Mouse (Mus musculus): ENCODE measurements around the gene Acsm1. TPM values are rescaled to one million over a fixed set of nuclear protein-coding genes. Genes with fewer than 3 reads are reported as not detected.
"Not testable (repeated sequence)": the region's sequence is repeated elsewhere in the genome, so short reads cannot be mapped to it uniquely, and the experiment has no call there.

Acsm1 gene
- polyA plus RNA-seq (2015; fragmentation: Nextera tagmentation; extraction: Ambion mirVana): not detected in 2 replicates

- Histone ChIP-seq H3K9ac (ENCODE audit: low read depth, low read length) (no peak within 1 kb of the TSS), H3K4me2 (ENCODE audit: low read length) (no peak within 1 kb of the TSS), H3K36me3 (ENCODE audit: control insufficient read depth, insufficient read depth, low read length) (no peaks in the 10 kb centered on the region), H3K9me3 (replicated peaks; ENCODE audit: control insufficient read depth, low read length, poor library complexity, severe bottlenecking) (no peaks in the 10 kb centered on the region), H3K27ac (ENCODE audit: low read length) (no peak within 1 kb of the TSS), H3K4me1 (ENCODE audit: control insufficient read depth, insufficient read depth, low read length) (no peaks in the 10 kb centered on the region), H3K27me3 (ENCODE audit: control insufficient read depth, insufficient read depth, low read depth, low read length) (no peaks in the 10 kb centered on the region), H3K4me3 (ENCODE audit: low read depth, low read length) (no peak within 1 kb of the TSS)
- ATAC-seq: no peak
- 84% methylated on average over 5 of the region's 5 CpGs for WGBS
These were observed at the start of gene Acsm1 for GRCm38 (mm10) chr7:119606664-119607076. Gene Acsm1 (plus strand): TSS chr7:119607026.

DNA sequence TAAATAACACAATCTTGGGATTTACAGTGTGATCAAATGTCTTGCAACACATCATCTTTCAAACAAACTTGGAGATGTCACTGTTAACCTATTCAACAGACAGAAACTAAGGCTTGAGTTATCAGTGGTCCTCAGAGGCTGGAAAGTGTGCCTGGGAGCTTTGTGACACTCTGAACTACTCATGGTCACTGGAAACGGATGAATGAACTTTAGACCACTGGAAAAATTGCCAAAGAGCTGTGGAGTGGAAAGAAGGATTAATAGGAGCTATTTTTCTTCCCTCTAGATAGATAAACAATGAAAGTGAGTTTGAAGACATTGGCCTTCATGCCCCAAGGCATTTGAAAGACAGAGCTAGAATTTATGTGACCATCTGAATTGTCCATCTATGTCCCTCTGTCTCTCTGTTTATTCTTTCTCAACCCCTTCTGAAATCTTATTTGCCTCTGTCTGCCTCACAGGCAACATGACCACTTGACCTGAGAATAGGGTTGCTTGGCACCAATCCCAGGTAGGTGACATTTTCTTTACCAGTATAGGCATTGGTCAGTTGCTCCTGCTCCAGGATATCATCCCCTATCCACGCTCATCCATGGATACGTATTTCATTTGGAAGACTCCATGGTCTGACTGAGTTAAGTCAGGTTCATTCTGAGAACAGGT is 46.9 kb upstream of the Acsm1 start:
- Histone ChIP-seq H3K27ac (ENCODE audit: low read length) (no peak overlapping the region), H3K9me3 (replicated peaks; ENCODE audit: control insufficient read depth, low read length, poor library complexity, severe bottlenecking) (no peaks in the 10 kb centered on the region), H3K4me1 (ENCODE audit: control insufficient read depth, insufficient read depth, low read length) (no peaks in the 10 kb centered on the region), H3K4me2 (ENCODE audit: low read length) (no peak overlapping the region), H3K27me3 (ENCODE audit: control insufficient read depth, insufficient read depth, low read depth, low read length) (no peaks in the 10 kb centered on the region), H3K36me3 (ENCODE audit: control insufficient read depth, insufficient read depth, low read length) (no peaks in the 10 kb centered on the region), H3K4me3 (ENCODE audit: low read depth, low read length) (no peak overlapping the region), H3K9ac (ENCODE audit: low read depth, low read length) (no peak overlapping the region)
- no peak for ATAC-seq
- 84% methylated on average over 3 of the region's 3 CpGs for WGBS

GRCm38 (mm10) chr7:119560452-119560835 is 46.4 kb upstream of the Acsm1 start:
- Histone ChIP-seq H3K9me3 (replicated peaks; ENCODE audit: control insufficient read depth, low read length, poor library complexity, severe bottlenecking) (no peaks in the 10 kb centered on the region), H3K4me3 (ENCODE audit: low read depth, low read length) (no peak overlapping the region), H3K27me3 (ENCODE audit: control insufficient read depth, insufficient read depth, low read depth, low read length) (no peaks in the 10 kb centered on the region), H3K36me3 (ENCODE audit: control insufficient read depth, insufficient read depth, low read length) (no peaks in the 10 kb centered on the region), H3K4me1 (ENCODE audit: control insufficient read depth, insufficient read depth, low read length) (no peaks in the 10 kb centered on the region), H3K27ac (ENCODE audit: low read length) (no peak overlapping the region), H3K9ac (ENCODE audit: low read depth, low read length) (no peak overlapping the region), H3K4me2 (ENCODE audit: low read length) (no peak overlapping the region)
- ATAC-seq: no peak
- WGBS: 85% methylated on average over 3 of the region's 3 CpGs

- Histone ChIP-seq H3K9ac (ENCODE audit: low read depth, low read length) (no peak overlapping the region), H3K4me1 (ENCODE audit: control insufficient read depth, insufficient read depth, low read length) (no peaks in the 10 kb centered on the region), H3K36me3 (ENCODE audit: control insufficient read depth, insufficient read depth, low read length) (no peaks in the 10 kb centered on the region), H3K9me3 (replicated peaks; ENCODE audit: control insufficient read depth, low read length, poor library complexity, severe bottlenecking) (no peaks in the 10 kb centered on the region), H3K27me3 (ENCODE audit: control insufficient read depth, insufficient read depth, low read depth, low read length) (no peaks in the 10 kb centered on the region), H3K27ac (ENCODE audit: low read length) (no peak overlapping the region), H3K4me3 (ENCODE audit: low read depth, low read length) (no peak overlapping the region), H3K4me2 (ENCODE audit: low read length) (no peak overlapping the region)
- WGBS: 52% methylated on average over 4 of the region's 4 CpGs
- ATAC-seq: no peak
These were observed 45.4 kb upstream of the Acsm1 start for GRCm38 (mm10) chr7:119561441-119561840.

- not testable (repeated sequence) for ATAC-seq; H3K9ac ChIP-seq (ENCODE audit: low read depth, low read length); H3K36me3 ChIP-seq (ENCODE audit: control insufficient read depth, insufficient read depth, low read length); H3K27me3 ChIP-seq (ENCODE audit: control insufficient read depth, insufficient read depth, low read depth, low read length); H3K4me2 ChIP-seq (ENCODE audit: low read length); H3K9me3 ChIP-seq (replicated peaks; ENCODE audit: control insufficient read depth, low read length, poor library complexity, severe bottlenecking); H3K27ac ChIP-seq (ENCODE audit: low read length); H3K4me3 ChIP-seq (ENCODE audit: low read depth, low read length); H3K4me1 ChIP-seq (ENCODE audit: control insufficient read depth, insufficient read depth, low read length)
- WGBS: 89% methylated on average over 2 of the region's 2 CpGs
These were observed 44.4 kb upstream of the Acsm1 start for GRCm38 (mm10) chr7:119562476-119562875.

DNA sequence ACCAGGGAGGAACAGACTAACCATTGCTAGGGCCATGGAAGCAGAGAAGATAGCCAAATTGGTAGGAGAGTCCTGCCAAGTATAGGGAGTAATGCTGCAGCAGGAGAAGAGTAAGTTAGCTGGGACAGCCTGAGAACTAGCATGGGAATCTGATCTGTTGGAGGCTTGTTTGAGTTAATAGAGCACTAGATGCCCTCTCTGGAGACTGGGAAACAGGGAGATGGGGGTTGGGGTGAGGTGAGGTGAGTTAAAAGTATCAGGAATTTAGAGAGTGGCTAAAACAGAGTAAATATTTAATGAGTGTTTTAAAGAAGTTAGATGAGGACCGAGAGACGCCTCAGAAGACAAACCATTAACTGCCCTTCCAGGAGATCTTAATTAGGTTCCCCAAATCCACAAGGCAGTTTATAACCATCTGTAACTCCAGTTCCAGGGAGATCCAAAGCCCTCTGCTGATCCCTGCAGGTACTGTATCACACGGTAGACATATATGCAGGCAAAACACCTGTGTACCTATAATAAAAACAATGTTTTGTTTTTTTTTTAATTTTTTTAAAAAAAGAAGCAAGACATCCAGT is 12.2 kb upstream of the Acsm1 start:
- Histone ChIP-seq H3K4me2 (ENCODE audit: low read length) (no peak overlapping the region), H3K27ac (ENCODE audit: low read length) (no peak overlapping the region), H3K4me3 (ENCODE audit: low read depth, low read length) (no peak overlapping the region), H3K36me3 (ENCODE audit: control insufficient read depth, insufficient read depth, low read length) (no peaks in the 10 kb centered on the region), H3K4me1 (ENCODE audit: control insufficient read depth, insufficient read depth, low read length) (no peaks in the 10 kb centered on the region), H3K9me3 (replicated peaks; ENCODE audit: control insufficient read depth, low read length, poor library complexity, severe bottlenecking) (no peaks in the 10 kb centered on the region), H3K9ac (ENCODE audit: low read depth, low read length) (no peak overlapping the region), H3K27me3 (ENCODE audit: control insufficient read depth, insufficient read depth, low read depth, low read length) (no peaks in the 10 kb centered on the region)
- no peak for ATAC-seq
- 84% methylated on average over 3 of the region's 3 CpGs for WGBS

- 19% methylated on average over 1 of the region's 1 CpGs for WGBS
These were observed 11.5 kb upstream of the Acsm1 start for GRCm38 (mm10) chr7:119595306-119595705.

DNA sequence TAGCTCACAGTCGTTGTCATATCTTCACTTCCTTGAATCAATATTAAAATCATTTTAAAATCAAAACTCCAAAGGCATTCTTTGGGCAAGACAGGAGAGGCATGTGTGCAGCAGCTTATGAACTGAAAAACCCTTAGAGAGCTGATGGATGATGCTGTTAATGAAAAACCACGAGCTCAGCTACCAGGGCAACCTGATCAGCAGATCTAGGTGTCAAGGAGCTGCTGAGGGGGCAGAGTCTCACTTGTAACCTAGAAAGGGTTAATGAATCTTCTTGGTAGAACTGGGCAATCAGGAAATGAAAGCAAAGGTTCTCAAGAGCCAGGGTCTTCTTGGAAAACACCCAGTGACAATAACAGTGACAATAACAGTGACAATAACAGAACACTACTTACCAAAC is 10.3 kb upstream of the Acsm1 start:
- Histone ChIP-seq H3K27ac (ENCODE audit: low read length) (no peak overlapping the region), H3K4me2 (ENCODE audit: low read length) (no peak overlapping the region), H3K27me3 (ENCODE audit: control insufficient read depth, insufficient read depth, low read depth, low read length) (no peaks in the 10 kb centered on the region), H3K4me3 (ENCODE audit: low read depth, low read length) (no peak overlapping the region), H3K36me3 (ENCODE audit: control insufficient read depth, insufficient read depth, low read length) (no peaks in the 10 kb centered on the region), H3K4me1 (ENCODE audit: control insufficient read depth, insufficient read depth, low read length) (no peaks in the 10 kb centered on the region), H3K9me3 (replicated peaks; ENCODE audit: control insufficient read depth, low read length, poor library complexity, severe bottlenecking) (no peaks in the 10 kb centered on the region), H3K9ac (ENCODE audit: low read depth, low read length) (no peak overlapping the region)
- 64% methylated on average over 2 of the region's 2 CpGs for WGBS
- no peak for ATAC-seq

More at GRCm38 (mm10) chr7:119595306-119595705, 11.5 kb upstream of the Acsm1 start:
- Histone ChIP-seq H3K36me3 (ENCODE audit: control insufficient read depth, insufficient read depth, low read length) (no peaks in the 10 kb centered on the region), H3K27ac (ENCODE audit: low read length) (no peak overlapping the region), H3K27me3 (ENCODE audit: control insufficient read depth, insufficient read depth, low read depth, low read length) (no peaks in the 10 kb centered on the region), H3K4me1 (ENCODE audit: control insufficient read depth, insufficient read depth, low read length) (no peaks in the 10 kb centered on the region), H3K4me3 (ENCODE audit: low read depth, low read length) (no peak overlapping the region), H3K9ac (ENCODE audit: low read depth, low read length) (no peak overlapping the region), H3K9me3 (replicated peaks; ENCODE audit: control insufficient read depth, low read length, poor library complexity, severe bottlenecking) (no peaks in the 10 kb centered on the region), H3K4me2 (ENCODE audit: low read length) (no peak overlapping the region)
- ATAC-seq: no peak

GRCm38 (mm10) chr7:119601195-119601953 is 5.5 kb upstream of the Acsm1 start:
- no peaks in the 10 kb centered on the region for H3K4me1 ChIP-seq (ENCODE audit: control insufficient read depth, insufficient read depth, low read length)
- H3K27ac ChIP-seq (ENCODE audit: low read length): no peak overlapping the region
- WGBS: 89% methylated on average over 2 of the region's 2 CpGs
- no peak overlapping the region for H3K9ac ChIP-seq (ENCODE audit: low read depth, low read length)
- H3K9me3 ChIP-seq (replicated peaks; ENCODE audit: control insufficient read depth, low read length, poor library complexity, severe bottlenecking): no peaks in the 10 kb centered on the region
- H3K4me3 ChIP-seq (ENCODE audit: low read depth, low read length): no peak overlapping the region
- no peak for ATAC-seq
- no peaks in the 10 kb centered on the region for H3K27me3 ChIP-seq (ENCODE audit: control insufficient read depth, insufficient read depth, low read depth, low read length)
- no peak overlapping the region for H3K4me2 ChIP-seq (ENCODE audit: low read length)
- no peaks in the 10 kb centered on the region for H3K36me3 ChIP-seq (ENCODE audit: control insufficient read depth, insufficient read depth, low read length)
